Mouse (Mus musculus): ENCODE results near the gene Zfp672.

Gene Zfp672

DNA sequence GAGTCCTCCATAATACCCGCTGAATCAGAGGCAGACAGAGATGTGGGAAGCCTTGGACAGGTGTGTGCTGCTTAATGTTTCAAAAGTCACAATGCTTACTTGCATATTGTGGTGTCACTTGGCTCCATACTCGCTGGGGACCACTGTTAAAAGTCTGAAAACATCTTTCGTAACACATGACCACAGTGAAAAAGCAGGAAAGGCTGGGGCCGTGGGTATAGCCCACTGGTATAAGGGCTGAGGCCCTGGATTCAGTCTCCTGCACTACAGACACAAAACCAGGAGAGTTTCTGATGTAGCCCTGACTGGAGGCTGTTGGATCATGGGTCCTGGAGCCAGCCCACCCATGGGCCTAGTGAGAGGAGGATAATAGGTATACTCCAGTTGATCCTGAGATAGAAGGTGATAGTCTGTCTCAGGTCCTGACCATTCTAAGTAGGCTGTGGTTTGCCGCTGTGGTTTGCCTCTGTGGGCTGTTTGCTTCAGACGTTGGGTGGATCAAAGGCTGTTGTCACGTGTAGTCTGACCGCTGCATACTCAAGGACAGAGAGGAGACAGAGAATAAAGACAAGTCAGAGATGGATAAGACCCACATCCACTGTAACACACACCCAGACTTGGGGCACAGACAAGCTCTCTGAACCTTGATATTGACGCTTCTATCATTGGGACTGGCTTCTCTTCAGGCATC is 40.0 kb downstream of the Zfp672 start:
- DNase-seq (ENCODE audit: low read depth, low spot score): no peak

DNA sequence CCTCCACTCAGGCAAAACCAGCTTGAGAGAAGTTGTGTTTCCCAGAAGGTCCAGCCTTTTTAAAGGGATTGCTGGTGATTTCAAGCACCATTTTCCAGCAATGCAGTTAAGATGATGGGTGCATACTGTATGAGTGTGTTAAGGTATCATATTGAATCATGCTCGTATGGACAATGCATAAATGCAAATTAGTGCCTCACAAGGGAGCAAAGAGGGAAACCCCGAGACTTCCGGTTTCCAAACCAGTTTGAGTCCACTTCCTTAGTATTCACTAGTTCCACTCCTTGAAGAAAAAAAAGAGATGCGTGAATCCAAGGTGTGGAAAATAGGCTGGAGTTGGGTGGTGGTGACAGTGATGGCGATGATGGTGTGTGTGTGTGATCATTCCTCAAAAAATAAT is 47.6 kb downstream of the Zfp672 start:
- no peak for DNase-seq (ENCODE audit: low read depth, low spot score)

DNA sequence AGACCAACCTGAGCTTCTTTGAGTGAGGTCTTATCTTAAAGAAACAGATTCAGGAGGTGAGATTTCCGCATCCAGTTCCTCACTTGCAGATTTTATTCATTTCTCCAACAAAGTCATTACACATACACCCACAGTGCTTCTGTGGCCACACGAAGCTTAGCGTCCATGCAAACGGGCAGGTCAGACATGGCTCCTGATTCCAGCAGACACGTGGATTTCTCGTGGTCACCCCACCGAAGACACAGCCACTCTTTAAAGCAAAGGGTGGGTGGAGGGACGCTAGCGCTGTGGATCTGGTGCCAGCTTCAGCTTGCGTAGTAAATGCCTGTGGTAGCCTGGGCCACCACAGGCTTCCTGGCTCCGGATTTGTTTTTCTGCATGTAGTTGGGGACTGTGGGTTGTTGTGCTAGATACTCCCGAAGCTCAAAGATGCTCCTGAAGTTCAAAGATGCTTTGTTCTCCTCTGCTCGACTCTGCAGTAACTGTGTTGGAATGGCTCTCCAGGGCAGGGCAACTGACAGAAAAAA is 48.1 kb downstream of the Zfp672 start:
- DNase-seq (ENCODE audit: low read depth, low spot score): no peak

DNA sequence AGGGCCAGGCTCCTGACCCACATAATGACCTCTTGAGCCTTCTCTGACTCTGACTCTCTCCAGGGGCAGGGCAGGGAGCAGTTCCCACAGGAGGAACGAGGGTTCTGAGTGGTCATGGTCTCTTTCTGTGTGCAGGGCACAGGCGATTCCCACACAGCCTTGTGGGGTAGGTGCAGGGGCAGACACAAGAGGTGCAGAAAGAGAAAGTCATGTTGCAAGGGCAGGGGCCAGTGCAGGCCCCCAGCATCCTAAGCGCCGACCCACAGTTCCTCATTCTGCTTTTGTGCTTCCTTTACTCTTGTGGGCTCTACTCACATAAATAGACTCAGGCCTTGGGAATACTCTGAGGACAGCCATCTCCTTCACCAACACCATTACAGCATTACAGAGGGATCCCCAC is 54.4 kb downstream of the Zfp672 start:
- no peak for DNase-seq (ENCODE audit: low read depth, low spot score)

DNA sequence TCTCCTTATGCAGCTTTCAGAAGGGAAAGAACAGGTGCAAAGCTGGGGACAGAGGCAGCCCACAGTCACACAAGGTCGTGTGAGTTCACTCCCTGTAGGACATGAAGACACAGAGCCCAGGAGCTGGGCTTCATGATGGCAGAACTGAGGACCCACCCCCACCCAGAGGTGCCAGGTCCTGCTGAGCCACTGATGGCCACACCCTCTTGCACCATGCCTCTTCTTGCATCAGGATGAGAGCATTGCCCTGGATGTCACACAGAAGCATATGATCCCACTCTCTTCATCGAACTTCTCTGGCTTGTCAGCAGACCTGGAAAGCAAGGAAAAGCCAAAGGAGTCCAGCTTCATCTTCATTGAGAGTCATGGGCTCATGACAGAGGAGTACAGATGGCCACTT is 55.6 kb downstream of the Zfp672 start, which contains the start of gene 4930438A08Rik:
TSS of gene 4930438A08Rik (plus strand) at position 228 of the 400 bp plus-strand sequence.
- no peak for DNase-seq (ENCODE audit: low read depth, low spot score)

DNA sequence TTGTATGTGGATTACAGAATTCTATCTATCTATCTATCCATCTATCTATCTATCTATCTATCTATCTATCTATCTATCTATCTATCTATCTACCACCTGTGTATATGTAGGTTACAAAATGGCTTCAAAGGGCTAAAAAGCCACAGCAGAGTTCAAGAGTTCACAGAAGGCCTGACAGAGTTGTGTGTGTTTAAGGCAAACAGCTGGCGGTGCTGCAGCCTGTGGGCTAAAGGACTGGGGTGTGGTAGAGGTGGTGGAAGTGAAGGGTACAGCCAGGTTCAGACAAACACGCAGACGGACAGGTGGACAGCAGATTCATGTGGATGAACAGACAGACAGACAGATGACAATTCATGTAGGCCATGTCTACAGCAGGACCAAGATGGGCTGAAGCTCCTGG is 61.9 kb downstream of the Zfp672 start:
- DNase-seq (ENCODE audit: low read depth, low spot score): no peak

All from 3T3-L1 (cell line).